Mouse (Mus musculus): ENCODE measurements around the gene Pnpla1. TPM values are rescaled to one million over a fixed set of nuclear protein-coding genes. Genes with fewer than 3 reads are reported as not detected.
A peak's percentile ranks its signal among the peaks of the same experiment; 100 is the strongest.

Gene Pnpla1
- polyA plus RNA-seq, 2 experiments: 2.7 to 4.5 TPM

DNA sequence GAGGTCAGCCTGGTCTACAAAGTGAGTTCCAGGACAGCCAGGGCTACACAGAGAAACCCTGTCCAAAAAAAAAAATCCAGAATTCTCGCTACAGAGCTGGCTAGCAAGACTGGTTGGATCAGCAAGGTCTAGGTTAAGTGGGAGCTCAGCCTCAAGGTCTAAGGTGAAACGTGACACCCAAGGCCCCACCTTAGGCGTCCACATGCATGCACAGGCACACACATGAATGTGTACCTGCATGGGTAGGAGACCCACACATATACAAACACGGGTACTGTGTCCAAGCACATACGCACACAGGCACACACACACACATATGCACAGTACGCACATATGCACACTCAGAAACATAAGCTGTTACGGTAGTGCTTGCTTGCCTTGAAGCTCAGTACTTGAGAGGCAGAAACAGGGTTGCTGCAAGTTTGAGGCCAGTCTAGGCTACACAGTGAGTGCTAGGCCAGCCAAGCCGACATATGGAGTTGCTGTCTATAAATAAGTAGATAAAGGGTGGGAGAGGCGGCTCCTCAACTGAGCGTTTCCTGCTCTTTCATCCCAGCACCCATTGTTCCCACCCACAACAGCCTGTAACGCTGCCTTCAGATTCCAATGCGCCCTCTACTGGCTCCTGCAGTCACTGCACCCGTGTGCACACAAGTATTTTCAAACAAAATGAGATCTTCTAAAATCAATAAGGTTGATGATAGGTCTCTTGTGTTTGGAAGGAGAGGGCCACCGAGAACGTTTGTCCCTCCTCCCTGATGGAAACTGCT is 68.8 kb downstream of the Pnpla1 start:
- 52% methylated on average over 15 of the region's 15 CpGs for WGBS
- H3K27ac ChIP-seq (replicated peaks; ENCODE audit: low read depth, low read length): no peak overlapping the region

GRCm38 (mm10) chr17:28928004-28928403 is 69.8 kb downstream of the Pnpla1 start:
- Histone ChIP-seq H3K4me1 (ENCODE audit: control insufficient read depth, insufficient read depth, low read length) (peaks cover 11% of the 10 kb centered on the region), H3K9ac (ENCODE audit: low read depth, low read length, severe bottlenecking) (no peak overlapping the region), H3K36me3 (ENCODE audit: control insufficient read depth, insufficient read depth, low read length) (no peaks in the 10 kb centered on the region), H3K27me3 (ENCODE audit: control insufficient read depth, insufficient read depth, low read length) (no peaks in the 10 kb centered on the region), H3K9me3 (ENCODE audit: control insufficient read depth, low read length) (no peaks in the 10 kb centered on the region), H3K4me3 (replicated peaks; ENCODE audit: low read length) (no peak overlapping the region), H3K4me2 (replicated peaks; ENCODE audit: low read depth, low read length, severe bottlenecking) (no peak overlapping the region), H3K27ac (replicated peaks; ENCODE audit: low read depth, low read length) (no peak overlapping the region)
- TF ChIP-seq POLR2A (IDR thresholded peaks at IDR 0.05; ENCODE audit: borderline replicate concordance, extremely low read depth, insufficient read depth, insufficient read length): no peak
- DNase-seq (ENCODE audit: low spot score) (no peak), ATAC-seq (ENCODE audit: low FRiP score, low read depth) (no peak)
- 81% methylated on average over 9 of the region's 9 CpGs for WGBS

More for the DNA sequence above, 68.8 kb downstream of the Pnpla1 start:
- Histone ChIP-seq H3K9me3 (ENCODE audit: control insufficient read depth, low read length) (no peaks in the 10 kb centered on the region), H3K27me3 (ENCODE audit: control insufficient read depth, insufficient read depth, low read length) (no peaks in the 10 kb centered on the region), H3K4me3 (replicated peaks; ENCODE audit: low read length) (no peak overlapping the region), H3K9ac (ENCODE audit: low read depth, low read length, severe bottlenecking) (no peak overlapping the region), H3K4me2 (replicated peaks; ENCODE audit: low read depth, low read length, severe bottlenecking) (no peak overlapping the region), H3K4me1 (ENCODE audit: control insufficient read depth, insufficient read depth, low read length) (peaks cover 11% of the 10 kb centered on the region), H3K36me3 (ENCODE audit: control insufficient read depth, insufficient read depth, low read length) (no peaks in the 10 kb centered on the region)
- ATAC-seq (ENCODE audit: low FRiP score, low read depth) (no peak), DNase-seq (ENCODE audit: low spot score) (no peak)
- TF ChIP-seq POLR2A (IDR thresholded peaks at IDR 0.05; ENCODE audit: borderline replicate concordance, extremely low read depth, insufficient read depth, insufficient read length): no peak

GRCm38 (mm10) chr17:28929369-28929768 is 71.2 kb downstream of the Pnpla1 start:
- ATAC-seq (ENCODE audit: low FRiP score, low read depth): no peak
- H3K4me2 ChIP-seq (replicated peaks; ENCODE audit: low read depth, low read length, severe bottlenecking): no peak overlapping the region
- H3K4me1 ChIP-seq (ENCODE audit: control insufficient read depth, insufficient read depth, low read length): peaks cover 11% of the 10 kb centered on the region
- no peak overlapping the region for H3K4me3 ChIP-seq (replicated peaks; ENCODE audit: low read length)
- H3K27ac ChIP-seq (replicated peaks; ENCODE audit: low read depth, low read length): no peak overlapping the region
- H3K27me3 ChIP-seq (ENCODE audit: control insufficient read depth, insufficient read depth, low read length): no peaks in the 10 kb centered on the region
- TF ChIP-seq POLR2A (IDR thresholded peaks at IDR 0.05; ENCODE audit: borderline replicate concordance, extremely low read depth, insufficient read depth, insufficient read length): no peak
- 94% methylated on average over 4 of the region's 4 CpGs for WGBS
- no peak overlapping the region for H3K9ac ChIP-seq (ENCODE audit: low read depth, low read length, severe bottlenecking)
- no peaks in the 10 kb centered on the region for H3K9me3 ChIP-seq (ENCODE audit: control insufficient read depth, low read length)
- no peaks in the 10 kb centered on the region for H3K36me3 ChIP-seq (ENCODE audit: control insufficient read depth, insufficient read depth, low read length)
- DNase-seq (ENCODE audit: low spot score): no peak

DNA sequence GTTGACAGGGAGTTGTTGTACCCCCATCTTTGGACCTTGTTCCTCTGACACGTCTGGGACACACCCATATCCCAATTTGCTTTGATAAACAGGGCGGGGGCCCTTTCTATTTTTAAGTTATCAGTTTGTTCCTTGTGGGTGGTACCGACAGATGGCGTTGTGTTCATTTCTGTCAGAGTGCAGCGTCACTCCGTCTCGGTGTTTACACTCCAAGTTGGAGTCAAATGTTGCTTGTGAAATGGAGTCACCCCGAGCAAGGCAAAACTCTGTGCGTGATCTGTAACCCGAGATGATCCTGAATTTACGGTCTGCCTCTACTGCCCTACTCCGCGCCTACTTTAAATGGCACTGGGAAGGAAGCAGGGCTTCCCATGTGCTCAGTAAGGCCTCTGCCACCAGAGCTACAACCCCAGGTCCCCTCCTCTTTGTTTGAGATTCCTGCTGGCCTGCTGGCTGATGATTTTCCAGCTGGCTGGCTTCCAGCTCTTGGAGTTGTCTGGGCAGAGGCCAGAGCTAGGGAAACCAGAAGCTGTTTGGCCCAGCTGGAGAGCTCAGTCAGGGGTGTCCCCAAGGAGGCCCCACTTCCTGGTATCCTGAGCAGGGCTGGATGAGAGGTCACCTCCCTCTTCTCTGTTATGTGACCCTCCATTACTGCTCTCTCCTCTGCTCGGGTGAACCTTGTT is 72.3 kb downstream of the Pnpla1 start:
- H3K36me3 ChIP-seq (ENCODE audit: control insufficient read depth, insufficient read depth, low read length): no peaks in the 10 kb centered on the region
- H3K4me2 ChIP-seq (replicated peaks; ENCODE audit: low read depth, low read length, severe bottlenecking): peak overlapping the region; percentile 13; the same call in 1 of the 2 replicates
- H3K27me3 ChIP-seq (ENCODE audit: control insufficient read depth, insufficient read depth, low read length): no peaks in the 10 kb centered on the region
- H3K9me3 ChIP-seq (ENCODE audit: control insufficient read depth, low read length): no peaks in the 10 kb centered on the region
- ATAC-seq (ENCODE audit: low FRiP score, low read depth) (peak; percentile 85), DNase-seq (ENCODE audit: low spot score) (peak; percentile 88)
- 12% methylated on average over 14 of the region's 14 CpGs for WGBS
- no peak for TF ChIP-seq POLR2A (IDR thresholded peaks at IDR 0.05; ENCODE audit: borderline replicate concordance, extremely low read depth, insufficient read depth, insufficient read length)
- H3K4me1 ChIP-seq (ENCODE audit: control insufficient read depth, insufficient read depth, low read length): peaks cover 11% of the 10 kb centered on the region
- H3K9ac ChIP-seq (ENCODE audit: low read depth, low read length, severe bottlenecking): peak overlapping the region; percentile 43; the same call in 1 of the 2 replicates
- H3K4me3 ChIP-seq (replicated peaks; ENCODE audit: low read length): no peak overlapping the region
- H3K27ac ChIP-seq (replicated peaks; ENCODE audit: low read depth, low read length): peak overlapping the region; percentile 80

GRCm38 (mm10) chr17:28931436-28932211 is 73.4 kb downstream of the Pnpla1 start:
- Histone ChIP-seq H3K27ac (replicated peaks; ENCODE audit: low read depth, low read length) (no peak overlapping the region), H3K4me1 (ENCODE audit: control insufficient read depth, insufficient read depth, low read length) (peaks cover 11% of the 10 kb centered on the region), H3K36me3 (ENCODE audit: control insufficient read depth, insufficient read depth, low read length) (no peaks in the 10 kb centered on the region), H3K4me2 (replicated peaks; ENCODE audit: low read depth, low read length, severe bottlenecking) (no peak overlapping the region), H3K9ac (ENCODE audit: low read depth, low read length, severe bottlenecking) (no peak overlapping the region), H3K27me3 (ENCODE audit: control insufficient read depth, insufficient read depth, low read length) (no peaks in the 10 kb centered on the region), H3K9me3 (ENCODE audit: control insufficient read depth, low read length) (no peaks in the 10 kb centered on the region), H3K4me3 (replicated peaks; ENCODE audit: low read length) (no peak overlapping the region)
- 89% methylated on average over 18 of the region's 18 CpGs for WGBS
- TF ChIP-seq POLR2A (IDR thresholded peaks at IDR 0.05; ENCODE audit: borderline replicate concordance, extremely low read depth, insufficient read depth, insufficient read length): no peak
- DNase-seq (ENCODE audit: low spot score): no peak
- no peak for ATAC-seq (ENCODE audit: low FRiP score, low read depth)

Data from limb, embryonic 14.5 days (tissue).